Mouse (Mus musculus) ES-Bruce4 (cell line): ENCODE measurements around the gene Srd5a2.

Source experiments
- CTCF ChIP-seq: IDR thresholded peaks from one replicate; pipeline ENCODE4 v1.8.1; 2011; ENCODE audit warnings: low read depth, low read length
- EP300 ChIP-seq: IDR thresholded peaks from 2 replicates; pipeline ENCODE4 v1.6.1; 2011; ENCODE audit warnings: low read depth, low read length; ENCODE audit not compliant: insufficient read depth
- POLR2A ChIP-seq: IDR thresholded peaks from one replicate; pipeline ENCODE4 v1.8.1; 2011; ENCODE audit warnings: low read length; ENCODE audit not compliant: insufficient read depth

- TF ChIP-seq POLR2A (no peak), CTCF (no peak), EP300 (no peak)
These were observed 56.5 kb downstream of the Srd5a2 start for GRCm38 (mm10) chr17:73991264-73991663.
